Mouse (Mus musculus) stomach, embryonic 15.5 days (tissue): Measurements from ENCODE around the gene Meox1. TPM values are rescaled to one million over a fixed set of nuclear protein-coding genes. Genes with fewer than 3 reads are reported as not detected.

Source experiments
- ATAC-seq: fragments of 200-750 bp; cut with Nextera tagmentation; 2 replicates; pipeline ENCODE4 v1.8.0; 2017; ENCODE audit warnings: low read depth, moderate number of reproducible peaks, moderate TSS enrichment; ENCODE audit not compliant: insufficient read depth, low FRiP score
- H3K27ac ChIP-seq: fragments of 300-500 bp; sonication (generic); 2 replicates; pipeline ENCODE4 v1.5.1; 2015; ENCODE audit warnings: mild to moderate bottlenecking, inconsistent platforms
- H3K27me3 ChIP-seq: fragments of 300-500 bp; sonication (generic); replicated peaks from 2 replicates; pipeline ENCODE4 v1.6.1; 2015; ENCODE audit warnings: inconsistent platforms
- H3K36me3 ChIP-seq: fragments of 300-500 bp; sonication (generic); 2 replicates; pipeline ENCODE4 v1.6.1; 2015; ENCODE audit warnings: inconsistent platforms
- H3K4me1 ChIP-seq: fragments of 300-500 bp; sonication (generic); 2 replicates; pipeline ENCODE4 v1.6.1; 2015; ENCODE audit warnings: inconsistent platforms
- H3K4me2 ChIP-seq: fragments of 300-500 bp; sonication (generic); 2 replicates; pipeline ENCODE4 v1.6.1; 2015; ENCODE audit warnings: mild to moderate bottlenecking, inconsistent platforms
- H3K4me3 ChIP-seq: fragments of 300-500 bp; sonication (generic); replicated peaks from 2 replicates; pipeline ENCODE4 v1.5.1; 2015; ENCODE audit warnings: inconsistent platforms
- H3K9ac ChIP-seq: fragments of 300-500 bp; sonication (generic); 2 replicates; pipeline ENCODE4 v1.6.1; 2015; ENCODE audit warnings: inconsistent platforms
- H3K9me3 ChIP-seq: fragments of 300-500 bp; sonication (generic); 2 replicates; pipeline ENCODE4 v1.6.1; 2016; ENCODE audit warnings: inconsistent platforms
- WGBS: fragments of 180-500 bp; shearing (Covaris S2); methylation state at CpG from one replicate; pipeline ENCODE4 v1.1.7; 2015; 5-methylcytosine and 5-hydroxymethylcytosine counted together
- polyA plus RNA-seq: library from polyadenylated mRNA; unstranded; fragments of >200 nt; fragmentation: Nextera tagmentation; extraction: Ambion mirVana; gene quantifications from 2 replicates; pipeline ENCODE4 v1.2.1, GENCODE M21; 2015

Meox1 gene
- polyA plus RNA-seq, 1 experiment from 2014 or later: 5.0 TPM

GRCm38 (mm10) chr11:101921361-101921952, 27.3 kb upstream of the Meox1 start:
- Histone ChIP-seq H3K27me3 (peaks cover 8% of the 10 kb centered on the region; the same call in 1 of the 2 replicates), H3K36me3 (no peaks in the 10 kb centered on the region), H3K9ac (no peak overlapping the region), H3K4me3 (no peak overlapping the region), H3K9me3 (no peaks in the 10 kb centered on the region), H3K4me2 (no peak overlapping the region), H3K27ac (no peak overlapping the region), H3K4me1 (no peaks in the 10 kb centered on the region)
- WGBS: 75% methylated on average over 12 of the region's 12 CpGs
- ATAC-seq: no peak

- WGBS: 2% methylated on average over 6 of the region's 6 CpGs
- Histone ChIP-seq H3K4me1 (no peaks in the 10 kb centered on the region), H3K36me3 (no peaks in the 10 kb centered on the region), H3K27me3 (peaks cover 10% of the 10 kb centered on the region; the same call in 1 of the 2 replicates), H3K4me3 (no peak overlapping the region), H3K9ac (no peak overlapping the region), H3K27ac (no peak overlapping the region), H3K9me3 (no peaks in the 10 kb centered on the region), H3K4me2 (no peak overlapping the region)
- ATAC-seq: peak; percentile 7; the same call in 1 of the 2 replicates
These were observed 25.5 kb upstream of the Meox1 start for GRCm38 (mm10) chr11:101919660-101920059.

GRCm38 (mm10) chr11:101918609-101919008, 24.4 kb upstream of the Meox1 start:
- Histone ChIP-seq H3K4me1 (no peaks in the 10 kb centered on the region), H3K9ac (no peak overlapping the region), H3K27ac (no peak overlapping the region), H3K4me2 (no peak overlapping the region), H3K27me3 (0 out of 2 replicates have a peak, but pooled peaks cover 10% of the 10 kb centered on the region), H3K4me3 (no peak overlapping the region), H3K9me3 (no peaks in the 10 kb centered on the region), H3K36me3 (no peaks in the 10 kb centered on the region)
- WGBS: 65% methylated on average over 3 of the region's 3 CpGs
- ATAC-seq: no peak

GRCm38 (mm10) chr11:101916772-101917171, 22.6 kb upstream of the Meox1 start:
- Histone ChIP-seq H3K4me3 (no peak overlapping the region), H3K4me1 (no peaks in the 10 kb centered on the region), H3K36me3 (no peaks in the 10 kb centered on the region), H3K9ac (no peak overlapping the region), H3K27ac (no peak overlapping the region), H3K9me3 (no peaks in the 10 kb centered on the region), H3K4me2 (no peak overlapping the region), H3K27me3 (0 out of 2 replicates have a peak, but pooled peaks cover 10% of the 10 kb centered on the region)
- no peak for ATAC-seq
- WGBS: 69% methylated on average over 3 of the region's 3 CpGs

GRCm38 (mm10) chr11:101913591-101913990, 19.4 kb upstream of the Meox1 start:
- Histone ChIP-seq H3K36me3 (no peaks in the 10 kb centered on the region), H3K4me2 (no peak overlapping the region), H3K9ac (no peak overlapping the region), H3K4me3 (no peak overlapping the region), H3K4me1 (no peaks in the 10 kb centered on the region), H3K9me3 (no peaks in the 10 kb centered on the region), H3K27me3 (0 out of 2 replicates have a peak, but pooled peaks cover 12% of the 10 kb centered on the region), H3K27ac (no peak overlapping the region)
- no peak for ATAC-seq
- WGBS: 56% methylated on average over 8 of the region's 8 CpGs

- WGBS: 54% methylated on average over 4 of the region's 4 CpGs
These were observed 17.8 kb upstream of the Meox1 start for GRCm38 (mm10) chr11:101911855-101912579.

GRCm38 (mm10) chr11:101910230-101910946, 16.2 kb upstream of the Meox1 start:
- H3K27me3 ChIP-seq: 0 out of 2 replicates have a peak, but pooled peaks cover 5% of the 10 kb centered on the region
- H3K27ac ChIP-seq: no peak overlapping the region
- H3K9ac ChIP-seq: no peak overlapping the region
- WGBS: 21% methylated on average over 21 of the region's 21 CpGs
- H3K4me3 ChIP-seq: no peak overlapping the region
- ATAC-seq: no peak
- H3K9me3 ChIP-seq: no peaks in the 10 kb centered on the region
- H3K4me1 ChIP-seq: no peaks in the 10 kb centered on the region
- H3K36me3 ChIP-seq: no peaks in the 10 kb centered on the region
- peak overlapping the region; percentile 21; the same call in 1 of the 2 replicates for H3K4me2 ChIP-seq

More at GRCm38 (mm10) chr11:101911855-101912579, 17.8 kb upstream of the Meox1 start:
- H3K27me3 ChIP-seq: 0 out of 2 replicates have a peak, but pooled peaks cover 12% of the 10 kb centered on the region
- no peak overlapping the region for H3K4me2 ChIP-seq
- no peak for ATAC-seq
- H3K9ac ChIP-seq: no peak overlapping the region
- no peak overlapping the region for H3K4me3 ChIP-seq
- no peaks in the 10 kb centered on the region for H3K36me3 ChIP-seq
- no peaks in the 10 kb centered on the region for H3K9me3 ChIP-seq
- H3K27ac ChIP-seq: no peak overlapping the region
- no peaks in the 10 kb centered on the region for H3K4me1 ChIP-seq

GRCm38 (mm10) chr11:101908777-101909176, 14.6 kb upstream of the Meox1 start:
- Histone ChIP-seq H3K9ac (no peak overlapping the region), H3K27me3 (0 out of 2 replicates have a peak, but pooled peaks cover 5% of the 10 kb centered on the region), H3K4me1 (no peaks in the 10 kb centered on the region), H3K27ac (no peak overlapping the region), H3K9me3 (no peaks in the 10 kb centered on the region), H3K36me3 (no peaks in the 10 kb centered on the region), H3K4me2 (no peak overlapping the region), H3K4me3 (no peak overlapping the region)
- WGBS: 63% methylated on average over 6 of the region's 6 CpGs
- ATAC-seq: no peak

- no peaks in the 10 kb centered on the region for H3K27me3 ChIP-seq
- H3K4me2 ChIP-seq: no peak overlapping the region
- ATAC-seq: 0 out of 2 replicates have a peak, but pooled peaks have one; percentile 25
- no peaks in the 10 kb centered on the region for H3K9me3 ChIP-seq
- H3K36me3 ChIP-seq: no peaks in the 10 kb centered on the region
- H3K4me3 ChIP-seq: no peak overlapping the region
- H3K4me1 ChIP-seq: no peaks in the 10 kb centered on the region
- no peak overlapping the region for H3K27ac ChIP-seq
- no peak overlapping the region for H3K9ac ChIP-seq
- 29% methylated on average over 13 of the region's 13 CpGs for WGBS
These were observed 10.9 kb upstream of the Meox1 start for GRCm38 (mm10) chr11:101905115-101905514.

GRCm38 (mm10) chr11:101901309-101901708, 7.1 kb upstream of the Meox1 start:
- 22% methylated on average over 8 of the region's 8 CpGs for WGBS
- no peak overlapping the region for H3K9ac ChIP-seq
- no peaks in the 10 kb centered on the region for H3K27me3 ChIP-seq
- H3K27ac ChIP-seq: no peak overlapping the region
- H3K4me1 ChIP-seq: peaks cover 9% of the 10 kb centered on the region; the same call in 1 of the 2 replicates
- H3K4me2 ChIP-seq: no peak overlapping the region
- H3K4me3 ChIP-seq: no peak overlapping the region
- no peak for ATAC-seq
- H3K9me3 ChIP-seq: no peaks in the 10 kb centered on the region
- H3K36me3 ChIP-seq: no peaks in the 10 kb centered on the region

- no peak overlapping the region for H3K4me2 ChIP-seq
- no peak overlapping the region for H3K9ac ChIP-seq
- no peak for ATAC-seq
- no peak overlapping the region for H3K27ac ChIP-seq
- WGBS: 84% methylated on average over 4 of the region's 4 CpGs
- no peaks in the 10 kb centered on the region for H3K36me3 ChIP-seq
- 0 out of 2 replicates have a peak, but pooled peaks cover 4% of the 10 kb centered on the region for H3K27me3 ChIP-seq
- H3K9me3 ChIP-seq: no peaks in the 10 kb centered on the region
- no peak overlapping the region for H3K4me3 ChIP-seq
- peaks cover 18% of the 10 kb centered on the region for H3K4me1 ChIP-seq
These were observed 4.2 kb upstream of the Meox1 start for GRCm38 (mm10) chr11:101898328-101898727.
